Mouse (Mus musculus) CH12.LX (cell line): ENCODE measurements around the gene Bad.

ENCODE experiments used
- EP300 ChIP-seq: IDR thresholded peaks from 2 replicates; pipeline ENCODE4 v1.6.1; 2011; ENCODE audit warnings: low read length, improper control_type of control experiment
- IRF4 ChIP-seq: IDR thresholded peaks from 2 replicates; pipeline ENCODE4 v1.6.1; 2014; ENCODE audit warnings: low read depth, mild to moderate bottlenecking, inconsistent platforms, low read length, improper control_type of control experiment
- RCOR1 ChIP-seq: conservative IDR thresholded peaks from 2 replicates; pipeline ENCODE4 v1.6.1; 2012; ENCODE audit warnings: low read depth, mild to moderate bottlenecking, inconsistent platforms, low read length, improper control_type of control experiment
- TCF12 ChIP-seq: IDR thresholded peaks from 2 replicates; pipeline ENCODE4 v1.6.1; 2014; ENCODE audit warnings: low read depth, mild to moderate bottlenecking, inconsistent platforms, low read length, improper control_type of control experiment
- USF1 ChIP-seq: IDR thresholded peaks from 2 replicates; pipeline ENCODE4 v1.6.1; 2014; ENCODE audit warnings: low read depth, mild to moderate bottlenecking, inconsistent platforms, low read length, improper control_type of control experiment
- ZMIZ1 ChIP-seq: IDR thresholded peaks from 2 replicates; pipeline ENCODE4 v1.6.1; 2012; ENCODE audit warnings: low read depth, mild to moderate bottlenecking, inconsistent platforms, low read length, improper control_type of control experiment

DNA sequence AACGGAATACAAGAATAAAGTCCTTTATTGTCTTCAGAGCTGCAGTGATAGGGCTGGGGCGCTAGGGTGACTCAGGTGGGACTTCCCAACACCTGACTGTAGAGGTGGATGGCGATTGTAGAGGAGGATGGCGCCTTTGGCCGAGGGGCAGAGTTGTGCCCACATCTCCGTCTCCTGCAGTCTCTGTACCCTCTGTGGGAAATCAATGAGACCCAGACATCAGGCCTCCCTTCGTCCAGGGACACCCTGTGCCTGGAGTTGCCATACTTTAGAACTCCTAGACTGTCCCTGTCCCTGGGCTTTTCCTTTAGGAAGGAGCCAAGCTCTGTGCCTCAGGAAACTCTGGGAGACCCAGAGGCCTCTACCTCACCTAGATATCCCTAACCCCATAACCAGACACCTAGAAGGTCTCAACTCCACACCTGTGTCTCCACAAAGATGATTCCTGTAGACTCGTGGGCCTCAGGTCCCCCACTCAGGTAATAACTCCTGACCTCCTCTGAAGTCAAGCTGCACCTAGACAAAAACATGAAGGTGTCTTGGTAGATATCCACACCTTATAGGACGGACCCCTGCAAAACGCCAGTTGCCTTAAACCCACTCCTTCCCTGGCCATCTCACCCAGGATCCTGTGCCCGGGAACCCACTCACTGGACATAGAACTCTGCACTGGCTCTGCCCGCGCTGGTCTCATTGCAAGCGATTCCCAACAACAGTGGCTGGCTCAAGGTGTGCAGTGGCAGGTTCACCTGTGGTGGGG, 51.5 kb downstream of the Bad start:
- TF ChIP-seq IRF4 (no peak), USF1 (no peak), RCOR1 (no peak), TCF12 (no peak), ZMIZ1 (no peak), EP300 (no peak)
